Mouse (Mus musculus): ENCODE measurements around the gene Mcm10.

GRCm38 (mm10) chr2:4988826-4989424, 23.7 kb downstream of the Mcm10 start:
- TF ChIP-seq TAL1 (IDR thresholded peaks at IDR 0.05; ENCODE audit: low read length) (no peak), GATA1 (IDR thresholded peaks at IDR 0.05; ENCODE audit: low read length) (no peak)

All from erythroblast, embryonic 14.5 days (primary cell).